Comparison of ENCODE assay signal across 13 mouse cellular contexts in the genomic region with DNA sequence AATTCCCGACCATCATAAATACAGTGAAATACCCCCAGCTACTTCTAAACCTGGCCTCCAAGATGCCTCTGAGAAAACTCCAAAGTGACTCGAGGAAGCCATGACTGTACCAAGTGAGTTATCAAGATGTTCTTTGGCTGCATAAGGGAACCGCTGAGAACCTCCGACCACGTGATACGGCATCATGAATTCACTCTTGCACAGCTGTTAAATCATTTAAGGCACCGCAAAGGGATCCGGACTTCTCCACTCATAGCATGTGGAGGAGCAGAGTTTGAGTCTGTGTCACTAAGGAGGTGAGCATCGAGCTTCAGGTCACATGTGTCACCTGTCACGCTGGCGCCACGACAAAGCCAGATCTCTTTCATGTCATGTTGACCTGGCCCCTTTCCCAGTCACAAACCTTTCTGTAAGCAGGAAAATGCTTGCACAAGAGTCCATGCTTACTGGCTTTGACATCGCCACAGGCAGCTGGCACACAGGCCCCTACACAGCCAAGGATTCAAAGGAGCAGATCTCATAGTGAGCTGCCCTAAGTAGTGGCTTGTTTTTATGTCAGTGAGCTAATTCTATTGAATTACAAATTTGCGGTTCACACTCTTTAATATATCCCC. TPM values are rescaled to one million over a fixed set of nuclear protein-coding genes. Genes with fewer than 3 reads are reported as not detected.
DNase-seq lines count a peak whose midpoint lies in the region; ATAC-seq and TF ChIP-seq lines count a peak whose summit lies in the region.
"Had no signal": no experiment of that assay in that cellular context is flagged by ENCODE, and none has a peak within 500 bp of the region (broad histone marks: within the 10 kb centered on the region; RNA-seq: fewer than 3 reads in every experiment).

No protein-coding gene starts in this region.

- TF ChIP-seq CTCF in lung, adult 2 months (IDR thresholded peaks at IDR 0.05; ENCODE audit: insufficient read depth, low read length), result no peak

- H3K36me3 ChIP-seq in heart, embryonic 16.5 days (ENCODE audit: control insufficient read depth, insufficient read depth), result no peaks in the 10 kb centered on the region
- H3K36me3 ChIP-seq: forebrain, embryonic 15.5 days had no signal

- no peak for ATAC-seq in heart, embryonic 16.5 days (replicated peaks; ENCODE audit: extremely low read depth, insufficient read depth, low FRiP score)
- ATAC-seq: CD4-positive, CD25-positive, alpha-beta regulatory T cell, adult 4 months; forebrain, embryonic 15.5 days; intestine, postnatal 0 days had no signal

- H3K27me3 ChIP-seq in heart, embryonic 16.5 days (ENCODE audit: control insufficient read depth, insufficient read depth, low read length), result no peaks in the 10 kb centered on the region
- H3K27me3 ChIP-seq: forebrain, embryonic 15.5 days had no signal

- TF ChIP-seq POLR2A in lung, adult 2 months (IDR thresholded peaks at IDR 0.05; ENCODE audit: borderline replicate concordance, extremely low read depth, low read depth, low read length), result no peak

- no peak overlapping the region for H3K9ac ChIP-seq in heart, embryonic 16.5 days (ENCODE audit: low read length)
- H3K9ac ChIP-seq: forebrain, embryonic 15.5 days had no signal

- no peak for DNase-seq in heart, postnatal 10 days
- DNase-seq in lung, postnatal 25 days (ENCODE audit: low spot score), result peak; percentile 26
- DNase-seq in lung, adult 2 months, result no peak
- peak; percentile 50 for DNase-seq in cerebellum, adult 8-10 months
- no peak for DNase-seq in thymus, postnatal 0 days (ENCODE audit: low spot score)
- DNase-seq in frontal cortex, postnatal 36 days (ENCODE audit: low spot score in 2 of 2), result no peak
- DNase-seq: heart, adult 2 months; heart, postnatal 4 days; kidney, postnatal 36 days had no signal

- H3K4me3 ChIP-seq in heart, embryonic 16.5 days (ENCODE audit: low read length), result no peak overlapping the region
- no peak overlapping the region for H3K4me3 ChIP-seq in lung, adult 2 months (replicated peaks; ENCODE audit: extremely low read depth, low read depth, low read length)
- H3K4me3 ChIP-seq: forebrain, embryonic 15.5 days; heart, adult 2 months had no signal

- H3K9me3 ChIP-seq in heart, embryonic 16.5 days (replicated peaks; ENCODE audit: control insufficient read depth, low read length), result no peaks in the 10 kb centered on the region
- H3K9me3 ChIP-seq: forebrain, embryonic 15.5 days had no signal

- H3K4me1 ChIP-seq in heart, embryonic 16.5 days (ENCODE audit: control insufficient read depth, insufficient read depth, low read length), result peaks cover 26% of the 10 kb centered on the region
- H3K4me1 ChIP-seq in lung, adult 2 months (ENCODE audit: control insufficient read depth, insufficient read depth, low read length), result peaks cover 3% of the 10 kb centered on the region; the same call in 1 of the 2 replicates

- 84% methylated on average over 14 of the region's 14 CpGs for WGBS in heart, embryonic 16.5 days
- WGBS in lung, adult 2 months, result 77% methylated on average over 14 of the region's 14 CpGs

- peak overlapping the region; percentile 38 for H3K27ac ChIP-seq in heart, embryonic 16.5 days (ENCODE audit: low read length)
- H3K27ac ChIP-seq: forebrain, embryonic 15.5 days; heart, adult 2 months had no signal

- intact Hi-C loops in heart, postnatal 10 days (cut with DNase I), result no loop called here

- H3K4me2 ChIP-seq in heart, embryonic 16.5 days (ENCODE audit: low read depth, low read length), result no peak overlapping the region
- H3K4me2 ChIP-seq: forebrain, embryonic 15.5 days had no signal

RNA-seq across cellular contexts. Expression of gene Rasl11b, which starts 49.4 kb away (rescaled TPM):
- 101 and 112 TPM in 2 replicates for polyA plus RNA-seq in heart, embryonic 16.5 days (2015; fragmentation: Nextera tagmentation; extraction: Ambion mirVana)
- total RNA-seq in heart, postnatal 10 days (2021), result 10 to 100 TPM; 46.0 to 59.9 TPM
- polyA plus RNA-seq in lung, adult 2 months (2012; rRNA removed), result 32.3 and 37.9 TPM in 2 replicates
- polyA plus RNA-seq in thymus, postnatal 0 days (2015; fragmentation: Nextera tagmentation; extraction: Ambion mirVana), result 26.8 and 28.6 TPM in 2 replicates

Comparison
In these comparisons a context has a peak if more than half of its experiments do, and no peak if none do; other contexts are left out.
1. DNase-seq: peak in lung, postnatal 25 days (single experiment) and cerebellum, adult 8-10 months (single experiment); none in heart, postnatal 10 days (0 of 2), lung, adult 2 months (single experiment), thymus, postnatal 0 days (single experiment) and frontal cortex, postnatal 36 days (0 of 2).